Mouse (Mus musculus): Measurements from ENCODE around the gene Wasl. TPM values are rescaled to one million over a fixed set of nuclear protein-coding genes. Genes with fewer than 3 reads are reported as not detected.
A peak's percentile ranks its signal among the peaks of the same experiment; 100 is the strongest.

Gene Wasl
- polyA plus RNA-seq, 1 experiment from 2014 or later, result 122 TPM

DNA sequence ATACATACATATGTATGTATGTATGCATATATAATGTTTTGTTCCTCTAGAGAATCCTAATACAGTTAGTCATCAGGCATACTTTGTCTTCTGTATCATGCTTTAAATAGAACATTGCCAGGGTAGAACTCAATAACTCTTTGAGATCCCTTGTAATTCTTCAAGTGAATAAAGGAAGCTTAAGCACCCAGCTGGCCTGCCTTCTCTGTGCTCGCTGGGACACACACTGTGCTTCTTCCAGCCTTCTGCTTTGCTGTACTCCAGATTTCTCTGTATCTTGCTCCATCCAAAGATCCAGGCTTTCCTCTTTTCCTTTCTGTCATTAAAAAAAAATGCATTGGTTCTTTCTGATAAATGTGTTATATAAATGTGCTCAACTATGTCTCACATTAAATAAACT, 23.1 kb upstream of the Wasl start:
- no peak overlapping the region for H3K4me2 ChIP-seq (ENCODE audit: low read length)
- no peaks in the 10 kb centered on the region for H3K36me3 ChIP-seq (ENCODE audit: insufficient read depth, low read length)
- no peaks in the 10 kb centered on the region for H3K27me3 ChIP-seq (ENCODE audit: insufficient read depth, low read length)
- no peaks in the 10 kb centered on the region for H3K4me1 ChIP-seq (replicated peaks; ENCODE audit: insufficient read depth, low read length)
- TF ChIP-seq CTCF (IDR thresholded peaks at IDR 0.05; ENCODE audit: low read depth), result no peak
- DNase-seq (ENCODE audit: low spot score) (no peak), ATAC-seq (replicated peaks; ENCODE audit: low FRiP score, low read depth) (no peak)
- no peak overlapping the region for H3K9ac ChIP-seq (ENCODE audit: low read depth, low read length)
- WGBS, result 74% methylated on average over 1 of the region's 1 CpGs
- no peaks in the 10 kb centered on the region for H3K9me3 ChIP-seq (replicated peaks; ENCODE audit: low read length)
- no peak overlapping the region for H3K4me3 ChIP-seq (replicated peaks; ENCODE audit: low read depth, low read length)
- no peak overlapping the region for H3K27ac ChIP-seq

DNA sequence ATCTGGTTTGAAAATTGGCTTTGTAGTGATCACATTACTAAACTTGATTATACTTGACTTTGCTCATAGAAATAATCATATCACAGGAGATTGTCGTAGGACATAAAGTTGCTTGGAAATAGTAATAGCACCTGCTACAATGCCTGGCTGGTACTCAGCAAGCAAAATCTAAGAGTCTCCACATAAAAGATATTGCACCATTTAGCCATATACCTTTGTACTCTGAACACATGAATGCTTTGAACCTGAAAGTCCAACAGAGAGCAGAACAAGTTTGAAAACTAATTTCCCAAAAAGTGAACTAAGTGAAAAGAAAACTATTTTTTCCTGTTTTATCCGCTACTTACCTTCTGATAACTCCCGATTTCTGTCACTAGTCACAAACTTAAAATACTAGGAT, 18.3 kb upstream of the Wasl start:
- no peak overlapping the region for H3K27ac ChIP-seq
- H3K4me1 ChIP-seq (replicated peaks; ENCODE audit: insufficient read depth, low read length), result no peaks in the 10 kb centered on the region
- no peak overlapping the region for H3K9ac ChIP-seq (ENCODE audit: low read depth, low read length)
- no peaks in the 10 kb centered on the region for H3K36me3 ChIP-seq (ENCODE audit: insufficient read depth, low read length)
- TF ChIP-seq CTCF (IDR thresholded peaks at IDR 0.05; ENCODE audit: low read depth), result no peak
- H3K4me3 ChIP-seq (replicated peaks; ENCODE audit: low read depth, low read length), result no peak overlapping the region
- H3K4me2 ChIP-seq (ENCODE audit: low read length), result no peak overlapping the region
- no peaks in the 10 kb centered on the region for H3K27me3 ChIP-seq (ENCODE audit: insufficient read depth, low read length)
- no peak for ATAC-seq (replicated peaks; ENCODE audit: low FRiP score, low read depth)
- no peaks in the 10 kb centered on the region for H3K9me3 ChIP-seq (replicated peaks; ENCODE audit: low read length)
- WGBS, result 93% methylated on average over 3 of the region's 3 CpGs
- DNase-seq (ENCODE audit: low spot score), result no peak

DNA sequence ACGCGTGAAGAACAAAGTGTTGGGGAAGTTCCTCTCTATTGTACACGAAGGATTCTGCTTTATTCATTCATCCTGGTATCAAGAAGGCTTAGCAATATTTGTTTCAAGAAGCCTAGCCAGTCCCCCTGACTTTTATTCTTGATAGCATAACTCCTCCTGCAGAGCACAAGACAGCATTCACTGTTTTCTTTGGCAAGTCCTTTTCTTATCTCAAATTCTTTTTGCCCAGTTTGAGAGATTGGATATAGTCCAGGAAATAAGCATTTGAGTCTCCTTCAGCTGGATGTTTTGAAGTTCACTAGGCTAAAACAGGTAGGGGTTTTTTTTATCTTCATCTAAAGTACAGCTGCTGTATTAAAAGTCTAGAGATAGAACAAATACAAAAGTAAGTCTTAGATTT, 3.0 kb upstream of the Wasl start:
- no peaks in the 10 kb centered on the region for H3K36me3 ChIP-seq (ENCODE audit: insufficient read depth, low read length)
- no peak for ATAC-seq (replicated peaks; ENCODE audit: low FRiP score, low read depth)
- no peaks in the 10 kb centered on the region for H3K27me3 ChIP-seq (ENCODE audit: insufficient read depth, low read length)
- H3K27ac ChIP-seq, result no peak overlapping the region
- H3K9me3 ChIP-seq (replicated peaks; ENCODE audit: low read length), result no peaks in the 10 kb centered on the region
- H3K4me2 ChIP-seq (ENCODE audit: low read length), result no peak overlapping the region
- no peak for TF ChIP-seq CTCF (IDR thresholded peaks at IDR 0.05; ENCODE audit: low read depth)
- no peak for DNase-seq (ENCODE audit: low spot score)
- no peaks in the 10 kb centered on the region for H3K4me1 ChIP-seq (replicated peaks; ENCODE audit: insufficient read depth, low read length)
- H3K9ac ChIP-seq (ENCODE audit: low read depth, low read length), result no peak overlapping the region
- WGBS, result 62% methylated on average over 3 of the region's 3 CpGs
- no peak overlapping the region for H3K4me3 ChIP-seq (replicated peaks; ENCODE audit: low read depth, low read length)

DNA sequence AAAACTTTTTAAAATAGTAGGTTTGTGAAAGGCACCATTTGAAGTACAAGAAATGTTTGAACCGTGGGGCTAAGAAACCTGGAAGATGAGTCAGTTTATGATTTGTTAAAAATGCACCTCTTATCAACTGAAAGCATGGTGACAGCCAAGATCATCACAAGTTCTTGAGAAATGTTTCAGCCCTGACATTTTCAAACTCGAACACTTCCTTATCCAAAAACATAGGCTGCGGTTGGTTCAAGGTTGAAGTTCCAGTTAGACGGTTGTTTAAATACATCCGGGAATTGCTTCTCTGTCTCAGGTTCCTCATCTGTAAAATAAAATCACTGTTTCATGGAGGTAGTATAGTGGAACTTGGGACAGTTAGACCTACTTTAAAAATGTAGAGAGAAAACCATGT, 1.4 kb upstream of the Wasl start:
- no peak overlapping the region for H3K9ac ChIP-seq (ENCODE audit: low read depth, low read length)
- H3K9me3 ChIP-seq (replicated peaks; ENCODE audit: low read length), result no peaks in the 10 kb centered on the region
- H3K4me2 ChIP-seq (ENCODE audit: low read length), result no peak overlapping the region
- H3K4me1 ChIP-seq (replicated peaks; ENCODE audit: insufficient read depth, low read length), result 0 out of 2 replicates have a peak, but pooled peaks cover 3% of the 10 kb centered on the region
- no peak overlapping the region for H3K4me3 ChIP-seq (replicated peaks; ENCODE audit: low read depth, low read length)
- DNase-seq (ENCODE audit: low spot score) (no peak), ATAC-seq (replicated peaks; ENCODE audit: low FRiP score, low read depth) (no peak)
- no peak overlapping the region for H3K27ac ChIP-seq
- H3K36me3 ChIP-seq (ENCODE audit: insufficient read depth, low read length), result no peaks in the 10 kb centered on the region
- no peak for TF ChIP-seq CTCF (IDR thresholded peaks at IDR 0.05; ENCODE audit: low read depth)
- no peaks in the 10 kb centered on the region for H3K27me3 ChIP-seq (ENCODE audit: insufficient read depth, low read length)
- WGBS, result 85% methylated on average over 5 of the region's 5 CpGs

DNA sequence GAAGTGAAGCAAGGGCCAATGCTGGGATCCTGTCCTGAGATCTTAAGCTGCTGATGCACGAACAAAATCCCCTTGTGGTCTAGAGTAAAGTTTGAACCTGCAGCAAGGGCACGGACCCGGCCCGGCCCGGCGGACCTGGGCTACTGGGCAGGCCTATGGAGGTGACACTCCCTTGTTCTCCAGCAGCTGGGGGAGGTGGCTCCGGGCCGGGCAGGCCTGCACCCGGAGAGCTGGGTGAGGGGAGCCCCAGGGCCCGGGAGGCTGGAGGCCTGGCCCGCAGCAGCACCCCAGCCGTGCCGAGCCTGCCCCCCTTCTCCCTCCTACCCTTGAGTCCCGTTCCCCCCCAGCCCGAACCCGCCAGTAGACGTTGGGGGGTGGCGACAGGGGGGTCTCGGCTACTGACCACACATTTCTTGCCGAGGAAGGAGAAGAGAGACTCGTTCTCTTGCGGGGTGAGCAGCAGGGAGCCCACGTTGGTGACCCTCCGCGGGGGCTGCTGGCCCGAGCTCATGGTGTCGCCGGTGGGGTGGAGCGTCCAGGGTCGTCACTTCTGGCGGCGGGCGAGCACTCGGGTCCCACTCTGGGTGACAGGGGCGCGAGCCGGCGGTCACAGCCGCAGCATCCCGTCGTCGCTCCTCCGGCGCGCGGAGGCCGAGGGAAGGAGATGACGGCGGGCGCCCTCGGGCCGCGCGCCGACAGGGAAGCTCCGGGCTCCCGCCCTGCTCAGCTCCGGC, 509 bp downstream of the Wasl start:
- WGBS, result under 1% methylated on average over 45 of the region's 58 CpGs
- TF ChIP-seq CTCF (IDR thresholded peaks at IDR 0.05; ENCODE audit: low read depth), result no peak

GRCm38 (mm10) chr6:24663196-24664132, 1.3 kb downstream of the Wasl start:
- 7% methylated on average over 21 of the region's 21 CpGs for WGBS
- 0 out of 2 replicates have a peak, but pooled peaks cover 3% of the 10 kb centered on the region for H3K4me1 ChIP-seq (replicated peaks; ENCODE audit: insufficient read depth, low read length)
- ATAC-seq (replicated peaks; ENCODE audit: low FRiP score, low read depth), result no peak
- peak overlapping the region; percentile 98 for H3K9ac ChIP-seq (ENCODE audit: low read depth, low read length)
- H3K4me3 ChIP-seq (replicated peaks; ENCODE audit: low read depth, low read length), result peak overlapping the region; percentile 95
- no peaks in the 10 kb centered on the region for H3K36me3 ChIP-seq (ENCODE audit: insufficient read depth, low read length)
- DNase-seq (ENCODE audit: low spot score), result peak; percentile 46
- H3K27ac ChIP-seq, result peak overlapping the region; percentile 97
- peak overlapping the region; percentile 85 for H3K4me2 ChIP-seq (ENCODE audit: low read length)
- H3K9me3 ChIP-seq (replicated peaks; ENCODE audit: low read length), result no peaks in the 10 kb centered on the region
- no peak for TF ChIP-seq CTCF (IDR thresholded peaks at IDR 0.05; ENCODE audit: low read depth)
- no peaks in the 10 kb centered on the region for H3K27me3 ChIP-seq (ENCODE audit: insufficient read depth, low read length)

More for the DNA sequence above, 509 bp downstream of the Wasl start:
- H3K27ac ChIP-seq, result peak overlapping the region; percentile 97
- peak overlapping the region; percentile 95 for H3K4me3 ChIP-seq (replicated peaks; ENCODE audit: low read depth, low read length)
- no peaks in the 10 kb centered on the region for H3K9me3 ChIP-seq (replicated peaks; ENCODE audit: low read length)
- peak overlapping the region; percentile 85 for H3K4me2 ChIP-seq (ENCODE audit: low read length)
- H3K36me3 ChIP-seq (ENCODE audit: insufficient read depth, low read length), result no peaks in the 10 kb centered on the region
- ATAC-seq (replicated peaks; ENCODE audit: low FRiP score, low read depth) (peak; percentile 56), DNase-seq (ENCODE audit: low spot score) (peak; percentile 61)
- peak overlapping the region; percentile 98 for H3K9ac ChIP-seq (ENCODE audit: low read depth, low read length)
- 0 out of 2 replicates have a peak, but pooled peaks cover 3% of the 10 kb centered on the region for H3K4me1 ChIP-seq (replicated peaks; ENCODE audit: insufficient read depth, low read length)
- no peaks in the 10 kb centered on the region for H3K27me3 ChIP-seq (ENCODE audit: insufficient read depth, low read length)

Data from kidney, postnatal 0 days (tissue).